Mouse (Mus musculus): ENCODE results near the gene Tes.
A peak's percentile ranks its signal among the peaks of the same experiment; 100 is the strongest.
"Not testable (repeated sequence)": the region's sequence is repeated elsewhere in the genome, so short reads cannot be mapped to it uniquely, and the experiment has no call there.

Gene Tes

GRCm38 (mm10) chr6:17064936-17065790, at the start of gene Tes:
Gene Tes (plus strand): TSS chr6:17065149.
- peak; percentile 25 for DNase-seq (ENCODE audit: low spot score)

GRCm38 (mm10) chr6:17025886-17026285, 39.1 kb upstream of the Tes start:
- no peak for DNase-seq (ENCODE audit: low spot score)

GRCm38 (mm10) chr6:17027572-17027971, 37.4 kb upstream of the Tes start:
- no peak for DNase-seq (ENCODE audit: low spot score)

- DNase-seq (ENCODE audit: low spot score): no peak
Measured at GRCm38 (mm10) chr6:17028809-17029208, 36.1 kb upstream of the Tes start.

GRCm38 (mm10) chr6:17032231-17032728, 32.7 kb upstream of the Tes start:
- no peak for DNase-seq (ENCODE audit: low spot score)

GRCm38 (mm10) chr6:17034095-17034494, 30.9 kb upstream of the Tes start:
- no peak for DNase-seq (ENCODE audit: low spot score)

- no peak for DNase-seq (ENCODE audit: low spot score)
Measured at GRCm38 (mm10) chr6:17035228-17035627, 29.7 kb upstream of the Tes start.

- DNase-seq (ENCODE audit: low spot score): no peak
Measured at GRCm38 (mm10) chr6:17051432-17052025, 13.4 kb upstream of the Tes start.

- no peak for DNase-seq (ENCODE audit: low spot score)
Measured at GRCm38 (mm10) chr6:17053028-17053660, 11.8 kb upstream of the Tes start.

- no peak for DNase-seq (ENCODE audit: low spot score)
Measured at GRCm38 (mm10) chr6:17054781-17055180, 10.2 kb upstream of the Tes start.

GRCm38 (mm10) chr6:17055659-17056058, 9.3 kb upstream of the Tes start:
- no peak for DNase-seq (ENCODE audit: low spot score)

GRCm38 (mm10) chr6:17059501-17059900, 5.4 kb upstream of the Tes start:
- no peak for DNase-seq (ENCODE audit: low spot score)

GRCm38 (mm10) chr6:17060154-17060553, 4.8 kb upstream of the Tes start:
- DNase-seq (ENCODE audit: low spot score): no peak

GRCm38 (mm10) chr6:17061826-17062225, 3.1 kb upstream of the Tes start:
- not testable (repeated sequence) for DNase-seq (ENCODE audit: low spot score)

- DNase-seq (ENCODE audit: low spot score): no peak
Measured at GRCm38 (mm10) chr6:17062366-17062765, 2.6 kb upstream of the Tes start.

- no peak for DNase-seq (ENCODE audit: low spot score)
Measured at GRCm38 (mm10) chr6:17065791-17066169, 831 bp downstream of the Tes start.

- DNase-seq (ENCODE audit: low spot score): no peak
Measured at GRCm38 (mm10) chr6:17066211-17066940, 1.4 kb downstream of the Tes start.

GRCm38 (mm10) chr6:17071899-17072298, 7.0 kb downstream of the Tes start:
- no peak for DNase-seq (ENCODE audit: low spot score)

GRCm38 (mm10) chr6:17072338-17072737, 7.4 kb downstream of the Tes start:
- DNase-seq (ENCODE audit: low spot score): no peak

- DNase-seq (ENCODE audit: low spot score): no peak
Measured at GRCm38 (mm10) chr6:17072763-17073484, 8.0 kb downstream of the Tes start.

GRCm38 (mm10) chr6:17077270-17077669, 12.3 kb downstream of the Tes start:
- DNase-seq (ENCODE audit: low spot score): no peak

- no peak for DNase-seq (ENCODE audit: low spot score)
Measured at GRCm38 (mm10) chr6:17077720-17078119, 12.8 kb downstream of the Tes start.

Data from urinary bladder, postnatal 10 days (tissue).